Mouse (Mus musculus) left cerebral cortex, adult 2 months (tissue): Measurements from ENCODE around the gene C1ql3. TPM values are rescaled to one million over a fixed set of nuclear protein-coding genes. Genes with fewer than 3 reads are reported as not detected.

ENCODE experiments used
- DNase-seq, 2 experiments: peaks; one replicate each; pipeline ENCODE4 v3.0.0; 2021 to 2022; ENCODE audit warnings: low spot score in 2 of 2, mixed read lengths in 1 of 2; ENCODE audit errors: extremely low spot score in 1 of 2
- H3K27ac ChIP-seq: fragments of 200-600 bp; 2 replicates; pipeline ENCODE4 v1.8.1; 2022
- H3K4me3 ChIP-seq: fragments of 200-600 bp; 2 replicates; pipeline ENCODE4 v1.8.1; 2022
- CTCF ChIP-seq: fragments of 200-600 bp; IDR thresholded peaks from 2 replicates; pipeline ENCODE4 v1.8.1; 2022; ENCODE audit warnings: antibody characterized with exemption, mild to moderate bottlenecking, moderate library complexity
- intact Hi-C: fragments of 180-260 bp; cut with DNase I; formaldehyde crosslinking; loops from one replicate; pipeline ENCODE4 v1.15.1; 2025
- total RNA-seq, 2 experiments: library from RNA; stranded (reverse); gene quantifications; 2 replicates each; pipeline ENCODE4 v1.2.3; 2021

C1ql3 gene
- total RNA-seq, 2 experiments from 2014 or later: 112 to 137 TPM

DNA sequence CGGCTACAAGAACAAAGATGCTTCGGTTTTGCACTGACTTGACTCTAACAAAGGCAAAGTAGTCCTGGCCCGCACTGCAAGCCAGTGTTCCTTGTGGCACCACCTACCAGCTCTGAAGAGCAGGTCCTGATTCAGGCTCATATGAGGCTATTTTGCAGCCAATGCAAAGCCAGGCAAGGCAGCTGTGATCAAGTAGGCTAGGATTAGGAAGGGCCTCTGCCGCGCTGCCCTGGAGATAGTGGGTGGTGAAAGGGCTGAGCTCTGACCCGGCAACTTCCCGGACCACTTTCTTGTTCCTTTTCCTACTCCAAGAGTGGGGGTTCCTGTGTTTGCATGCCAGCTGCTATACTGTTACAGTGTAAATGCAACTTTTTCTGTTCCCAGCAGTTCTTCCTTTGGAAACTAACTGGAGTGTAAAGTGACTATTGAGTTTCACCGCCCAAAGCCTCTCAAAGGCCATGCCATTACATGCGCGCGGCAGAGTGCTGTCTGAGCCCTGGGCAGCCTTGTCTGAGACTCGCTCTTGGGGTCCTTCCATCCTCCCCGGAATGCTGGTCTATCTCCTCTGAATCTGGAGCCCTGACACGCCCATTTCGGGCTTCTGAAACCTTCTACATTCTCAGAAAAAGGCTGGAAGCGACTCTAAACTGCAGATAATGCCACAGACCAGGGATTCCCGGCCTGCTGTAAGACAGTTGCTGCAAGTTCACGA lies 2.2 kb downstream of the C1ql3 start:
- intact Hi-C loops: no loop called here
- TF ChIP-seq CTCF: no peak
- Histone ChIP-seq H3K4me3 (peak overlapping the region; percentile 79), H3K27ac (peak overlapping the region; percentile 92)
- DNase-seq: peak; percentile 12 to 20

DNA sequence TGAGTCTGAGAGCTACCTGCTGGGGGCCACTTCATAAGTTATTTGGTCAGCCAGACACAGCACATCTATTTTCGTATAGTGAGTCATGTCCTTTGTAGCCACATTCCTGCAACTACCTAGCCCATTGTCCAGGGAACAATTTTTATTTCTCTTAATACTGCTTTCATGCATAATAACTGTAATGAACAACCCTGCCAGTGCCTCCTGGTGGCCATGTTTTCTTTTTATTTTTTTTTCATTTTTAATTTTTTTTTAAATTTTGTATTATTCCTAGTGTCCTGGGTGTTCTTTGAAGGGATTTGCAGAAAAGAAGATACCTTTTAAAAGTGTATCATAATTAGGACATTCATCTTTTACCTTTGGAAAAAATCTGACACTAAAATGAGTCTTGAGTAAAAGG lies 3.2 kb downstream of the C1ql3 start:
- intact Hi-C loops: no loop called here
- Histone ChIP-seq H3K27ac (no peak overlapping the region), H3K4me3 (peak overlapping the region; percentile 79)
- peak; percentile 43 for TF ChIP-seq CTCF
- DNase-seq: no peak

DNA sequence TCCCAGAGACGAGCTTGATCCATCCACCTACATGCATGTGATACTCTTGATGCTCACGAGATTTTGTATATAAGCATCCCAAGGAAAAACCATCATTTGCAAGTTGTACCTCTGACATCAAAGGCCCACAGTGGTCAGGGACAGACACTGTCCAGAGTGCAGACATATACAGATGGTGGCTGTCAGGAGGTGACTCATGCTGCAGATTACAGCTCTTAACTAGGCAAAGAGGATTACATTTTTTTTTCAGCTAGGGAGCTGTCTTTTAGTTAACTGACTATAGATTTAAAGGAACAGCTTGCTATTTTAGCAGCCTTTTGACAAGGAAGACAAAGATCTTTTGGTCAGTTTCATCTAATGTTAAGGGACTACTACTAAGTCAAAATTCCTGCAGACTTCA lies 11.6 kb downstream of the C1ql3 start:
- TF ChIP-seq CTCF: no peak
- intact Hi-C loops: no loop called here
- Histone ChIP-seq H3K4me3 (no peak overlapping the region), H3K27ac (no peak overlapping the region)
- no peak for DNase-seq

DNA sequence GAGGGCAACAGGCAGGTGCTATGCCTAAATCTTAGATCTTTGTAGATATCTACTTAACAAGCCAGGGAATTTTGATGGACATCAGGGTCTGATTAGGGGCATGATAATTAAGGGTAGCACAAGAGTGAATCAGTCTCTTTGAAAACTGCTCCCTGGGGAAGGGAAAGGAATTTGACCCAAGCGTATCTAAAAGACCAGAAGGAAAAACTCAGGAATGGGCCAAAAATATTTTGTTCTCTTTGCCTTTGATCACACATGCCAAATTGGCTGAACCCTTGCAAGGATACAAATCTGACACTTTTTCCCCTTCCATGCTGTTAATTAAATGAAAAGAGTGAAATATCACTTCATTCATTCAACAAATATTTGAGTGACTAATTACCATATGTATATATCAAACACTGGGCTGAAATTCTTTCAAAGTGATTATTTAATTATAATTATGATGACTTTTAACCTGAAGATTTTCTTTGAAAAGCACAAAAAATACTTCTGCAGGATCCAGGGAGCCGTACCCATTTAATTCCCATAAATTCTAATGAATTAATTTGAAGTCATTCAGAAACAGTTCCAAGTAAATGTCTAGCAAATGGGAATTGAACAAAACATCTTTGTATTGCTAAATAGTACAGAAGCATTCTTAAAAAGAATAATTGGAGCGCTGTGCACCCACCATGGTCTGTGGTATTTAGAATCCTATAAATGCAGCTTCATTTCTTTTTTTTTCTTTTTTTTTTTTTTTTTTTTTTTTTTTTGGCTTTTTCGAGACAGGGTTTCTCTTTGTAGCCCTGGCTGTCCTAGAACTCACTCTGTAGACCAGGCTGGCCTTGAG lies 26.5 kb downstream of the C1ql3 start:
- intact Hi-C loops: no loop called here
- DNase-seq: no peak
- Histone ChIP-seq H3K27ac (no peak overlapping the region), H3K4me3 (no peak overlapping the region)
- no peak for TF ChIP-seq CTCF

DNA sequence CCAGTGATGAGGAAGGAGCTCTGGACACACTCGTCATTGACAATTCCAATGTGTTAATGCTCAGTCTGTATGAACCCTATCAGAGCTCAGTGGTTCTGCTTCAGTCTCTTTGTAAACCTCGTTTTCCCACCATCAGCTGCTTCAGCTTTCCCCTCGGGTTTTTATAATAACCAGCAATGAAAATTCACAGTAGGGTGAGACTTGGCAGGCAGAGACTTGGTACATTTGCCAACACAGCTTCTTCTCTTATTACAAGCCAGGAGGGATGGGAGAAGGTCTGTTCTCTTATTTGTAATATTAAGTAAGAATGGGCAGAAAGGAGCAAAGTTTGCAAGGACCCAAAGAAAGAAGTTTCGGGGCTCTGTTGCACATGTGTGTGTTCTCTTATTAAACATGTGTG lies 32.8 kb downstream of the C1ql3 start:
- TF ChIP-seq CTCF: no peak
- intact Hi-C loops: no loop called here
- no peak overlapping the region for H3K4me3 ChIP-seq
- no peak overlapping the region for H3K27ac ChIP-seq
- no peak for DNase-seq

GRCm38 (mm10) chr2:12977367-12977766 lies 34.2 kb downstream of the C1ql3 start:
- no peak for DNase-seq
- intact Hi-C loops: no loop called here
- no peak overlapping the region for H3K27ac ChIP-seq
- no peak for TF ChIP-seq CTCF
- no peak overlapping the region for H3K4me3 ChIP-seq

- no peak for TF ChIP-seq CTCF
- no peak for DNase-seq
- H3K4me3 ChIP-seq: no peak overlapping the region
- no peak overlapping the region for H3K27ac ChIP-seq
- intact Hi-C loops: no loop called here
Observed at GRCm38 (mm10) chr2:12973752-12974151, 37.9 kb downstream of the C1ql3 start.

GRCm38 (mm10) chr2:12970049-12970724 lies 41.4 kb downstream of the C1ql3 start:
- no peak for DNase-seq

DNA sequence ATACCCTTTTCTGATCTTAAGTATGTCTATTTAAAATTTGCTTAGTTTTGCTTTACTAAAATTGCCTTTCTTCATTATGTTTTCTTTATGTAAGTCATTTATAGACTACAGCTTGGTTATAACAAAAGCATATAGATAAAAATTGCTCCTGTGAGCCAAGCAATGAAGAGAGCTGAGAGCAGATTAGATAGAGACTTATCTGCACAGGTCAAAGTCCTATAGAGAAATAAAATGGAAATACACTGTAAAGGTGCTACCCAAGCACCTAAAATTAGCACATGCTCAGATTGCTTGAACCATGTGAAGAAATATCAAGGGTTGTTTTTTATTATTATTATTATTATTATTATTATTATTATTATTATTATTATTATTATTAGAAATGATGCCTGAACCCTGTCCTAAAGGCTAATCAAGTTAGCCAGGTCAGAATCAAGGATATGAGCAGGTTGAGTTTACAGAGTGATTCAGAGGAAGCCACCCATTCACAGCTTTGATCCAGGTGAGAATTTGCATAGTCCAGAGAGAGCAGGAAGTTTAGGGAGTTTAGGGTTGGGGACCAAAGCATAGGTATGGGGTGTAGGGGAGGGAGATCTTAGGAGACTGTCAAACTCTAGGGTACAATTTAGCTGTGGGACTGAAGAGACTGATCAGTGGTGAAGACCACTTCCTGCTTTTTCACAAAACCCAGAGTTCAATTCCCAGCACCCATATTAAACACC lies 54.7 kb downstream of the C1ql3 start:
- DNase-seq: no peak
- no peak for TF ChIP-seq CTCF
- intact Hi-C loops: no loop called here
- Histone ChIP-seq H3K4me3 (no peak overlapping the region), H3K27ac (no peak overlapping the region)

More at GRCm38 (mm10) chr2:12970049-12970724, 41.4 kb downstream of the C1ql3 start:
- H3K4me3 ChIP-seq: no peak overlapping the region
- no peak overlapping the region for H3K27ac ChIP-seq
- no peak for TF ChIP-seq CTCF
- intact Hi-C loops: no loop called here

Other genes starting within 250 kb of the C1ql3 start
- gene Pter, start 87.8 kb downstream of the C1ql3 start, total RNA-seq: 1 to 10 TPM; 1.0 to 2.2 TPM